Mouse (Mus musculus): ENCODE measurements at regions not wholly inside any gene's neighbourhood (a gene's known extent, or its start where the extent isn't known, plus 50 kb on each side); places are given as distances from the start of the nearest gene placed in this dataset.

- Histone ChIP-seq H3K9ac (replicated peaks) (no peak overlapping the region), H3K9me3 (replicated peaks) (no peaks in the 10 kb centered on the region), H3K4me1 (no peaks in the 10 kb centered on the region), H3K36me3 (no peaks in the 10 kb centered on the region), H3K27me3 (replicated peaks) (no peaks in the 10 kb centered on the region; the same call in 1 of the 2 replicates), H3K4me2 (no peak overlapping the region), H3K4me3 (replicated peaks) (no peak overlapping the region), H3K27ac (replicated peaks) (no peak overlapping the region)
- 83% methylated on average over 4 of the region's 4 CpGs for WGBS
- ATAC-seq (ENCODE audit: low FRiP score) = no peak
Measured at GRCm38 (mm10) chr8:116373063-116373462, 131.7 kb upstream of the Dynlrb2 start.

GRCm38 (mm10) chr8:116372574-116372973 lies 132.2 kb upstream of the Dynlrb2 start:
- no peaks in the 10 kb centered on the region for H3K36me3 ChIP-seq
- H3K4me1 ChIP-seq = no peaks in the 10 kb centered on the region
- no peak overlapping the region for H3K4me3 ChIP-seq (replicated peaks)
- H3K27me3 ChIP-seq (replicated peaks) = no peaks in the 10 kb centered on the region; the same call in 1 of the 2 replicates
- H3K9ac ChIP-seq (replicated peaks) = no peak overlapping the region
- H3K27ac ChIP-seq (replicated peaks) = no peak overlapping the region
- H3K9me3 ChIP-seq (replicated peaks) = no peaks in the 10 kb centered on the region
- 41% methylated on average over 3 of the region's 3 CpGs for WGBS
- H3K4me2 ChIP-seq = no peak overlapping the region
- no peak; the same call in 1 of the 2 replicates for ATAC-seq (ENCODE audit: low FRiP score)

GRCm38 (mm10) chr8:116372056-116372455 lies 132.7 kb upstream of the Dynlrb2 start:
- Histone ChIP-seq H3K4me3 (replicated peaks) (no peak overlapping the region), H3K27me3 (replicated peaks) (no peaks in the 10 kb centered on the region; the same call in 1 of the 2 replicates), H3K4me2 (no peak overlapping the region), H3K27ac (replicated peaks) (no peak overlapping the region), H3K9ac (replicated peaks) (no peak overlapping the region), H3K9me3 (replicated peaks) (no peaks in the 10 kb centered on the region), H3K4me1 (no peaks in the 10 kb centered on the region), H3K36me3 (no peaks in the 10 kb centered on the region)
- WGBS = 78% methylated on average over 9 of the region's 9 CpGs
- no peak for ATAC-seq (ENCODE audit: low FRiP score)

- Histone ChIP-seq H3K27me3 (replicated peaks) (no peaks in the 10 kb centered on the region; the same call in 1 of the 2 replicates), H3K36me3 (no peaks in the 10 kb centered on the region), H3K4me3 (replicated peaks) (no peak overlapping the region), H3K9me3 (replicated peaks) (no peaks in the 10 kb centered on the region), H3K4me1 (no peaks in the 10 kb centered on the region), H3K9ac (replicated peaks) (no peak overlapping the region), H3K4me2 (no peak overlapping the region), H3K27ac (replicated peaks) (no peak overlapping the region)
- WGBS = 41% methylated on average over 6 of the region's 6 CpGs
- ATAC-seq (ENCODE audit: low FRiP score) = no peak
Measured at GRCm38 (mm10) chr8:116367491-116367890, 137.3 kb upstream of the Dynlrb2 start.

GRCm38 (mm10) chr8:116366706-116367105 lies 138.1 kb upstream of the Dynlrb2 start:
- 92% methylated on average over 3 of the region's 3 CpGs for WGBS
- H3K9me3 ChIP-seq (replicated peaks) = no peaks in the 10 kb centered on the region
- H3K9ac ChIP-seq (replicated peaks) = no peak overlapping the region
- no peak for ATAC-seq (ENCODE audit: low FRiP score)
- H3K4me2 ChIP-seq = no peak overlapping the region
- H3K27me3 ChIP-seq (replicated peaks) = no peaks in the 10 kb centered on the region; the same call in 1 of the 2 replicates
- no peaks in the 10 kb centered on the region for H3K4me1 ChIP-seq
- no peak overlapping the region for H3K27ac ChIP-seq (replicated peaks)
- H3K36me3 ChIP-seq = no peaks in the 10 kb centered on the region
- no peak overlapping the region for H3K4me3 ChIP-seq (replicated peaks)

GRCm38 (mm10) chr8:116364751-116365150 lies 140.0 kb upstream of the Dynlrb2 start:
- no peaks in the 10 kb centered on the region; the same call in 1 of the 2 replicates for H3K27me3 ChIP-seq (replicated peaks)
- H3K4me3 ChIP-seq (replicated peaks) = no peak overlapping the region
- no peak for ATAC-seq (ENCODE audit: low FRiP score)
- H3K4me1 ChIP-seq = no peaks in the 10 kb centered on the region
- no peak overlapping the region for H3K9ac ChIP-seq (replicated peaks)
- H3K36me3 ChIP-seq = no peaks in the 10 kb centered on the region
- H3K9me3 ChIP-seq (replicated peaks) = no peaks in the 10 kb centered on the region
- WGBS = 68% methylated on average over 1 of the region's 1 CpGs
- H3K4me2 ChIP-seq = no peak overlapping the region
- H3K27ac ChIP-seq (replicated peaks) = no peak overlapping the region

- Histone ChIP-seq H3K27me3 (replicated peaks) (no peaks in the 10 kb centered on the region; the same call in 1 of the 2 replicates), H3K36me3 (no peaks in the 10 kb centered on the region), H3K4me3 (replicated peaks) (no peak overlapping the region), H3K9ac (replicated peaks) (no peak overlapping the region), H3K4me2 (no peak overlapping the region), H3K4me1 (no peaks in the 10 kb centered on the region), H3K9me3 (replicated peaks) (no peaks in the 10 kb centered on the region), H3K27ac (replicated peaks) (no peak overlapping the region)
- 75% methylated on average over 2 of the region's 2 CpGs for WGBS
- ATAC-seq (ENCODE audit: low FRiP score) = no peak
Measured at GRCm38 (mm10) chr8:116364172-116364571, 140.6 kb upstream of the Dynlrb2 start.

GRCm38 (mm10) chr8:116362351-116362750 lies 142.4 kb upstream of the Dynlrb2 start:
- Histone ChIP-seq H3K9me3 (replicated peaks) (no peaks in the 10 kb centered on the region), H3K4me3 (replicated peaks) (no peak overlapping the region), H3K27me3 (replicated peaks) (no peaks in the 10 kb centered on the region; the same call in 1 of the 2 replicates), H3K36me3 (no peaks in the 10 kb centered on the region), H3K4me1 (no peaks in the 10 kb centered on the region), H3K9ac (replicated peaks) (no peak overlapping the region), H3K4me2 (no peak overlapping the region), H3K27ac (replicated peaks) (no peak overlapping the region)
- 75% methylated on average over 4 of the region's 4 CpGs for WGBS
- no peak for ATAC-seq (ENCODE audit: low FRiP score)

- H3K9me3 ChIP-seq (replicated peaks) = no peaks in the 10 kb centered on the region
- H3K4me2 ChIP-seq = no peak overlapping the region
- H3K36me3 ChIP-seq = no peaks in the 10 kb centered on the region
- no peaks in the 10 kb centered on the region; the same call in 1 of the 2 replicates for H3K27me3 ChIP-seq (replicated peaks)
- no peak overlapping the region for H3K9ac ChIP-seq (replicated peaks)
- H3K27ac ChIP-seq (replicated peaks) = no peak overlapping the region
- WGBS = 76% methylated on average over 4 of the region's 4 CpGs
- no peak for ATAC-seq (ENCODE audit: low FRiP score)
- H3K4me1 ChIP-seq = no peaks in the 10 kb centered on the region
- no peak overlapping the region for H3K4me3 ChIP-seq (replicated peaks)
Measured at GRCm38 (mm10) chr8:116359761-116360160, 145.0 kb upstream of the Dynlrb2 start.

GRCm38 (mm10) chr8:116354756-116355155 lies 150.0 kb upstream of the Dynlrb2 start:
- H3K9me3 ChIP-seq (replicated peaks) = no peaks in the 10 kb centered on the region
- no peaks in the 10 kb centered on the region for H3K27me3 ChIP-seq (replicated peaks)
- ATAC-seq (ENCODE audit: low FRiP score) = no peak
- WGBS = 73% methylated on average over 6 of the region's 6 CpGs
- H3K4me1 ChIP-seq = no peaks in the 10 kb centered on the region
- H3K4me3 ChIP-seq (replicated peaks) = no peak overlapping the region
- no peak overlapping the region for H3K9ac ChIP-seq (replicated peaks)
- no peak overlapping the region for H3K4me2 ChIP-seq
- H3K36me3 ChIP-seq = no peaks in the 10 kb centered on the region
- no peak overlapping the region for H3K27ac ChIP-seq (replicated peaks)

GRCm38 (mm10) chr8:116353911-116354310 lies 150.9 kb upstream of the Dynlrb2 start:
- no peak for ATAC-seq (ENCODE audit: low FRiP score)
- 92% methylated on average over 5 of the region's 5 CpGs for WGBS
- H3K9me3 ChIP-seq (replicated peaks) = no peaks in the 10 kb centered on the region
- no peak overlapping the region for H3K4me3 ChIP-seq (replicated peaks)
- H3K9ac ChIP-seq (replicated peaks) = no peak overlapping the region
- no peak overlapping the region for H3K27ac ChIP-seq (replicated peaks)
- no peaks in the 10 kb centered on the region for H3K36me3 ChIP-seq
- no peak overlapping the region for H3K4me2 ChIP-seq
- H3K27me3 ChIP-seq (replicated peaks) = no peaks in the 10 kb centered on the region
- no peaks in the 10 kb centered on the region for H3K4me1 ChIP-seq

- Histone ChIP-seq H3K27me3 (replicated peaks) (no peaks in the 10 kb centered on the region), H3K4me3 (replicated peaks) (no peak overlapping the region)
- WGBS = 95% methylated on average over 2 of the region's 2 CpGs
Measured at GRCm38 (mm10) chr8:116352635-116353034, 152.1 kb upstream of the Dynlrb2 start.

GRCm38 (mm10) chr8:116348971-116349370 lies 155.8 kb upstream of the Dynlrb2 start:
- Histone ChIP-seq H3K9me3 (replicated peaks) (no peaks in the 10 kb centered on the region), H3K9ac (replicated peaks) (no peak overlapping the region), H3K27ac (replicated peaks) (no peak overlapping the region), H3K36me3 (no peaks in the 10 kb centered on the region), H3K4me3 (replicated peaks) (no peak overlapping the region), H3K27me3 (replicated peaks) (no peaks in the 10 kb centered on the region), H3K4me2 (no peak overlapping the region), H3K4me1 (no peaks in the 10 kb centered on the region)
- whole genome bisulfite sequencing = 77% methylated on average over 8 of the region's 8 CpGs
- no peak for ATAC-seq (ENCODE audit: low FRiP score)

More at GRCm38 (mm10) chr8:116352635-116353034, 152.1 kb upstream of the Dynlrb2 start:
- no peak for ATAC-seq (ENCODE audit: low FRiP score)
- H3K36me3 ChIP-seq = no peaks in the 10 kb centered on the region
- no peak overlapping the region for H3K27ac ChIP-seq (replicated peaks)
- H3K4me2 ChIP-seq = no peak overlapping the region
- H3K4me1 ChIP-seq = no peaks in the 10 kb centered on the region
- no peak overlapping the region for H3K9ac ChIP-seq (replicated peaks)
- no peaks in the 10 kb centered on the region for H3K9me3 ChIP-seq (replicated peaks)

All from neural tube, embryonic 15.5 days (tissue).